Mouse (Mus musculus) megakaryocyte-erythroid progenitor cell, adult 5-6 weeks (primary cell): ENCODE results near the gene Cd101. TPM values are rescaled to one million over a fixed set of nuclear protein-coding genes. Genes with fewer than 3 reads are reported as not detected.
A peak's percentile ranks its signal among the peaks of the same experiment; 100 is the strongest.

Source experiments
- ATAC-seq: replicated peaks from 2 replicates; pipeline ENCODE4 v1.8.0; 2016; ENCODE audit warnings: mild to moderate bottlenecking, inconsistent platforms; ENCODE audit not compliant: severe bottlenecking, poor library complexity, low FRiP score, low TSS enrichment
- total RNA-seq, 2 experiments: library from RNA; stranded (forward) in 1 of 2; stranded (reverse) in 1 of 2; fragments of 200-1000, 215-1000 nt in 1 of 2; fragments of >200 nt in 1 of 2; fragmentation: Nextera tagmentation in 1 of 2; gene quantifications; 2 replicates each; pipeline ENCODE4 v1.2.3; 2014 to 2017

Cd101 gene
- total RNA-seq, 2 experiments from 2014 or later, result not detected

GRCm38 (mm10) chr3:100961007-100961406 lies 68.3 kb downstream of the Cd101 start:
- peak; percentile 63; the same call in 1 of the 2 replicates for ATAC-seq

- no peak for ATAC-seq
Observed at GRCm38 (mm10) chr3:100954616-100955015, 74.7 kb downstream of the Cd101 start.

- no peak for ATAC-seq
Observed at GRCm38 (mm10) chr3:100951531-100951930, 77.8 kb downstream of the Cd101 start.

- no peak for ATAC-seq
Observed at GRCm38 (mm10) chr3:100947286-100947685, 82.1 kb downstream of the Cd101 start.

Other genes starting within 250 kb of the Cd101 start
- not detected in 2 replicates for gene Vtcn1, start 204.1 kb downstream of the Cd101 start, total RNA-seq (2014; fragmentation: Nextera tagmentation)
- not detected in 2 replicates for gene Vtcn1, start 204.1 kb downstream of the Cd101 start, total RNA-seq (2017)
- 1.0 and 1.1 TPM in 2 replicates for gene Trim45, start 107.4 kb downstream of the Cd101 start, total RNA-seq (2014; fragmentation: Nextera tagmentation)
- 1.2 and 4.8 TPM in 2 replicates for gene Trim45, start 107.4 kb downstream of the Cd101 start, total RNA-seq (2017)
- 23.5 and 37.1 TPM in 2 replicates for gene Ttf2, start 59.9 kb downstream of the Cd101 start, total RNA-seq (2014; fragmentation: Nextera tagmentation)
- gene Ttf2, start 59.9 kb downstream of the Cd101 start, total RNA-seq (2017), result 27.3 and 30.1 TPM in 2 replicates
- gene Ptgfrn, start 80.7 kb upstream of the Cd101 start, total RNA-seq (2014; fragmentation: Nextera tagmentation), result not detected in 2 replicates
- not detected in 2 replicates for gene Ptgfrn, start 80.7 kb upstream of the Cd101 start, total RNA-seq (2017)